Mouse (Mus musculus) MEL (cell line): ENCODE data around the gene Rtf2. TPM values are rescaled to one million over a fixed set of nuclear protein-coding genes. Genes with fewer than 3 reads are reported as not detected.

ENCODE experiments used
- DNase-seq: peaks from one replicate; pipeline ENCODE4 v3.0.0; 2011; ENCODE audit warnings: low read depth, low spot score
- H3K27ac ChIP-seq: 2 replicates; pipeline ENCODE4 v1.5.1; 2012; ENCODE audit warnings: low read depth, mild to moderate bottlenecking, control low read depth, low read length, moderate library complexity; ENCODE audit not compliant: control insufficient read depth
- H3K27me3 ChIP-seq, 2 experiments: fragments of 150-350 bp in 1 of 2; sonication (generic) in 1 of 2; 2 replicates each; pipeline ENCODE4 v1.6.1; 2012; ENCODE audit warnings: low read length in 2 of 2, mild to moderate bottlenecking in 2 of 2, improper control_type of control experiment in 1 of 2, moderate library complexity in 1 of 2; ENCODE audit not compliant: insufficient read depth in 2 of 2, control insufficient read depth in 1 of 2
- H3K36me3 ChIP-seq, 2 experiments: 2 replicates each; pipeline ENCODE4 v1.6.1; 2012 to 2014; ENCODE audit warnings: low read length in 2 of 2, improper control_type of control experiment in 1 of 2, inconsistent platforms in 1 of 2, mild to moderate bottlenecking in 1 of 2; ENCODE audit not compliant: insufficient read depth in 2 of 2, control insufficient read depth in 1 of 2
- H3K4me1 ChIP-seq, 2 experiments: fragments of 150-350 bp in 1 of 2; sonication (generic) in 1 of 2; 2 replicates each; pipeline ENCODE4 v1.6.1; 2012; ENCODE audit warnings: low read length in 2 of 2, improper control_type of control experiment in 1 of 2, mild to moderate bottlenecking in 1 of 2; ENCODE audit not compliant: insufficient read depth in 2 of 2, control insufficient read depth in 1 of 2
- H3K4me3 ChIP-seq, 2 experiments: fragments of 150-350 bp in 1 of 2; sonication (generic) in 1 of 2; 2 replicates each; pipeline ENCODE4 v1.5.1; 2012; ENCODE audit warnings: low read depth in 2 of 2, low read length in 2 of 2, mild to moderate bottlenecking in 2 of 2, moderate library complexity in 2 of 2, control low read depth in 1 of 2, improper control_type of control experiment in 1 of 2; ENCODE audit not compliant: control insufficient read depth in 1 of 2, insufficient read depth in 1 of 2
- H3K79me2 ChIP-seq: 2 replicates; pipeline ENCODE4 v1.6.1; 2012; ENCODE audit warnings: mild to moderate bottlenecking, low read length, moderate library complexity; ENCODE audit not compliant: control insufficient read depth, poor library complexity, insufficient read depth
- H3K9ac ChIP-seq: 2 replicates; pipeline ENCODE4 v1.6.1; 2012; ENCODE audit warnings: low read depth, mild to moderate bottlenecking, control low read depth, low read length, moderate library complexity; ENCODE audit not compliant: control insufficient read depth, poor library complexity, severe bottlenecking
- H3K9me3 ChIP-seq: fragments of 150-350 bp; sonication (generic); replicated peaks from 2 replicates; pipeline ENCODE4 v1.6.1; 2012; ENCODE audit warnings: mild to moderate bottlenecking, low read length, improper control_type of control experiment, moderate library complexity; ENCODE audit not compliant: insufficient read depth
- CHD2 ChIP-seq: IDR thresholded peaks from 2 replicates; pipeline ENCODE4 v1.6.1; 2011; ENCODE audit warnings: low read length, improper control_type of control experiment
- E2F4 ChIP-seq: IDR thresholded peaks from 2 replicates; pipeline ENCODE4 v1.6.1; 2011; ENCODE audit warnings: low read depth, low read length, improper control_type of control experiment, borderline replicate concordance
- GABPA ChIP-seq: IDR thresholded peaks from 2 replicates; pipeline ENCODE4 v1.6.1; 2012; ENCODE audit warnings: low read depth, mild to moderate bottlenecking, inconsistent platforms, low read length, improper control_type of control experiment, moderate library complexity
- GATA1 ChIP-seq: IDR thresholded peaks from 2 replicates; pipeline ENCODE4 v1.6.1; 2011; ENCODE audit warnings: low read depth, low read length, improper control_type of control experiment
- MAZ ChIP-seq: IDR thresholded peaks from 2 replicates; pipeline ENCODE4 v1.6.1; 2012; ENCODE audit warnings: low read depth, mild to moderate bottlenecking, inconsistent platforms, low read length, improper control_type of control experiment
- MXI1 ChIP-seq: IDR thresholded peaks from 2 replicates; pipeline ENCODE4 v1.6.1; 2011; ENCODE audit warnings: mild to moderate bottlenecking, low read depth, low read length, improper control_type of control experiment
- NELFE ChIP-seq: IDR thresholded peaks from 2 replicates; pipeline ENCODE4 v1.6.1; 2011; ENCODE audit warnings: low read depth, low read length, improper control_type of control experiment
- RAD21 ChIP-seq: IDR thresholded peaks from 2 replicates; pipeline ENCODE4 v1.6.1; 2011; ENCODE audit warnings: mild to moderate bottlenecking, low read depth, low read length, improper control_type of control experiment
- RCOR1 ChIP-seq: IDR thresholded peaks from 2 replicates; pipeline ENCODE4 v1.6.1; 2012; ENCODE audit warnings: low read depth, mild to moderate bottlenecking, inconsistent platforms, low read length, improper control_type of control experiment
- SIN3A ChIP-seq: IDR thresholded peaks from 2 replicates; pipeline ENCODE4 v1.6.1; 2012; ENCODE audit warnings: low read length, improper control_type of control experiment, inconsistent platforms
- TAL1 ChIP-seq: IDR thresholded peaks from 2 replicates; pipeline ENCODE4 v1.6.1; 2012; ENCODE audit warnings: mild to moderate bottlenecking, inconsistent platforms, low read length, moderate library complexity, mixed read lengths
- USF2 ChIP-seq, 2 experiments: IDR thresholded peaks; 2 replicates each; pipeline ENCODE4 v1.6.1; 2011 to 2012; ENCODE audit warnings: improper control_type of control experiment in 2 of 2, low read length in 2 of 2, borderline replicate concordance in 1 of 2, inconsistent platforms in 1 of 2, low read depth in 1 of 2, mild to moderate bottlenecking in 1 of 2; ENCODE audit not compliant: insufficient read depth in 1 of 2
- ZMIZ1 ChIP-seq: IDR thresholded peaks from 2 replicates; pipeline ENCODE4 v1.6.1; 2012; ENCODE audit warnings: low read depth, mild to moderate bottlenecking, inconsistent platforms, low read length, improper control_type of control experiment, moderate library complexity
- polyA plus RNA-seq, 2 experiments: library from polyadenylated mRNA; stranded (reverse) in 1 of 2; unstranded in 1 of 2; fragments of >175 nt in 1 of 2; fragments of >200 nt in 1 of 2; gene quantifications; 2 replicates each; pipeline versions ENCODE4 v1.2.1 to v1.2.4; 2012; ENCODE audit warnings: low replicate concordance in 2 of 2, low read depth in 1 of 2; ENCODE audit not compliant: insufficient read length in 2 of 2, insufficient read depth in 1 of 2, missing spikeins in 1 of 2
- total RNA-seq: library from RNA; depleted of rRNA; stranded (reverse); fragments of 300-350 nt; gene quantifications from 2 replicates; pipeline ENCODE4 v1.2.3, GENCODE M21; 2012; rRNA removed

Gene Rtf2
- total and polyA plus RNA-seq, 3 experiments, result 68.2 to 81.5 TPM; not detected in 1

DNA sequence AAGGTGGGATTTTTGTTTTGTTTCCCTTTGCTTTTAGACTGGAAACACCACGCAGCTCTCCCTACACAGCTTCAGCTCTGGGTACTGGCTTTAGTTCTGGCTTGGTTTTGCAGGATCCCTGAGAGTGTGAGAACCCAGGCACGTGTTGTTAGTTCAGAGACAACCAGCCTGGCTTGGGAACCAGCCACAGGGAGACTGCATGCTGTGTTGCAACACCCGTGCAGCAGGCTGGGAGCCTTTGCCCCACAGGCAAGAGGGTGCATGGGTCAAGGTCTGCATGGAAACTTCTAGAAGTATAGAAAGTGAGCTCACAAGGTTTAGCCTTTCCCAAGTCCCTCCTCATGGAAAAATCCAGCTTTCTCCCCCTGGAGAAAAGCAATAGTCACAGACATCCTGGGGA is 70.5 kb downstream of the Rtf2 start:
- no peaks in the 10 kb centered on the region for H3K4me1 ChIP-seq
- H3K27ac ChIP-seq, result no peak overlapping the region
- H3K79me2 ChIP-seq, result no peaks in the 10 kb centered on the region
- DNase-seq, result no peak
- H3K36me3 ChIP-seq, result no peaks in the 10 kb centered on the region
- no peaks in the 10 kb centered on the region for H3K9me3 ChIP-seq
- H3K9ac ChIP-seq, result no peak overlapping the region
- H3K4me3 ChIP-seq, result no peak overlapping the region
- H3K27me3 ChIP-seq, result no peaks in the 10 kb centered on the region
- no peak for TF ChIP-seq USF2 (IDR thresholded peaks at IDR 0.05; ENCODE audit: borderline replicate concordance in 1 of 2, insufficient read depth in 1 of 2, low read depth in 1 of 2, low read length in 2 of 2)
- TF ChIP-seq E2F4, result no peak
- no peak for TF ChIP-seq TAL1
- TF ChIP-seq GATA1, result no peak
- no peak for TF ChIP-seq MXI1
- no peak for TF ChIP-seq MAZ
- TF ChIP-seq CHD2, result no peak
- TF ChIP-seq RAD21, result no peak
- TF ChIP-seq NELFE, result no peak
- no peak for TF ChIP-seq RCOR1

DNA sequence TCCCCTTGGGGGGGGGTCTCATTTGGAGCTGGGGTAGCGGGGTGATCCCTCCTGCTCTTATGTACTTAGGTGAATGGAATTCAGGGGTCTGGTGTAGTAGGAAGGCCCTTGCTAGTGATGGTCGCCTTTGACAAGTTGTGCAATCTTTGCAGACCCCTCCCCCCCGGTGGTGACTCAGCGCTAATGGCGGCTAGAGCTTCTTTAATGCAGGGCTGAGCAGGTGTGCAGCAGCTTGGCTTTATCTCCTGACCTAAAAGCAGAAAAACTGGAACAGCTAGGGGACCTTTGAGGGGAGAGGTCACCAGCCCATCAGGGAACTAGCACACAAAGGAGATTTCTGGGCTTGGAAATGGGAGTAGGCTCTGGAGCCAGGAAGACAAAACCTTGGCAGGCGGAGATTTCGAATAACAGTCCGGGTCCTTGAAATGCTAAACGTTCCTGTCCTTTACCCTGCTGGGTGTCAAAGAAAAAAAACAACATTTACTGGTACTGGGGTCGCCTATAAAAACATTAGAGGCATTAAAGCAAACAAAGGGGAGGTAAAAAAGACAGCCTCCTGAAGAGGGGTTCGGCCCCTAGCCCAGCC is 76.1 kb downstream of the Rtf2 start:
- Histone ChIP-seq H3K79me2 (no peaks in the 10 kb centered on the region), H3K4me3 (no peak overlapping the region), H3K27ac (no peak overlapping the region), H3K27me3 (no peaks in the 10 kb centered on the region), H3K4me1 (no peaks in the 10 kb centered on the region), H3K9ac (no peak overlapping the region), H3K9me3 (no peaks in the 10 kb centered on the region), H3K36me3 (no peaks in the 10 kb centered on the region)
- TF ChIP-seq SIN3A (no peak), ZMIZ1 (no peak), GABPA (no peak)
- no peak for DNase-seq

Other genes with a start within 250 kb of the Rtf2 start
- 0.04 TPM in 1 of 2 replicates, not detected in the other for gene Mc3r, start 192.1 kb upstream of the Rtf2 start, total RNA-seq
- not detected for gene Mc3r, start 192.1 kb upstream of the Rtf2 start, polyA plus RNA-seq
- 2.7 and 3.5 TPM in 2 replicates for gene Fam210b, start 95.0 kb upstream of the Rtf2 start, total RNA-seq
- gene Fam210b, start 95.0 kb upstream of the Rtf2 start, polyA plus RNA-seq, result 10 to 100 TPM in 1 of 2 experiments, not detected in 1; 11.4 TPM
- 110 and 127 TPM in 2 replicates for gene Aurka, start 70.0 kb upstream of the Rtf2 start, total RNA-seq
- gene Aurka, start 70.0 kb upstream of the Rtf2 start, polyA plus RNA-seq, result 100 to 1,000 TPM; 150 to 236 TPM
- 63.3 and 77.4 TPM in 2 replicates for gene Cstf1, start 69.9 kb upstream of the Rtf2 start, total RNA-seq
- gene Cstf1, start 69.9 kb upstream of the Rtf2 start, polyA plus RNA-seq, result 100 to 1,000 TPM in 1 of 2 experiments, 10 to 100 TPM in 1; 66.9 to 105 TPM
- 0.35 and 0.49 TPM in 2 replicates for gene Cass4, start 46.8 kb upstream of the Rtf2 start, total RNA-seq
- gene Cass4, start 46.8 kb upstream of the Rtf2 start, polyA plus RNA-seq, result 1 to 10 TPM in 1 of 2 experiments, not detected in 1; 5.5 TPM
- 0.15 TPM in 1 of 2 replicates, not detected in the other for gene Gcnt7, start 18.0 kb downstream of the Rtf2 start, total RNA-seq
- under 1 TPM in 1 of 2 experiments, not detected in 1; 0.22 TPM for gene Gcnt7, start 18.0 kb downstream of the Rtf2 start, polyA plus RNA-seq
- 0.31 TPM in 1 of 2 replicates, not detected in the other for gene Fam209, start 32.0 kb downstream of the Rtf2 start, total RNA-seq
- under 1 TPM in 1 of 2 experiments, not detected in 1; 0.65 TPM for gene Fam209, start 32.0 kb downstream of the Rtf2 start, polyA plus RNA-seq
- gene Tfap2c, start 109.0 kb downstream of the Rtf2 start, total RNA-seq, result not detected in 2 replicates
- not detected for gene Tfap2c, start 109.0 kb downstream of the Rtf2 start, polyA plus RNA-seq